Mouse (Mus musculus) heart, embryonic 12.5 days (tissue): ENCODE results near the gene Ptgis. TPM values are rescaled to one million over a fixed set of nuclear protein-coding genes. Genes with fewer than 3 reads are reported as not detected.

Source experiments
- ATAC-seq: fragments of 200-750 bp; cut with Nextera tagmentation; 2 replicates; pipeline ENCODE4 v1.8.0; 2017; ENCODE audit warnings: moderate TSS enrichment, moderate library complexity; ENCODE audit not compliant: insufficient number of reproducible peaks, low FRiP score
- H3K27ac ChIP-seq: fragments of 300-500 bp; sonication (generic); 2 replicates; pipeline ENCODE4 v1.5.1; 2016; ENCODE audit warnings: mild to moderate bottlenecking, moderate library complexity; ENCODE audit not compliant: poor library complexity, severe bottlenecking
- H3K27me3 ChIP-seq: fragments of 300-500 bp; sonication (generic); replicated peaks from 2 replicates; pipeline ENCODE4 v1.6.1; 2016; ENCODE audit warnings: mild to moderate bottlenecking, moderate library complexity
- H3K36me3 ChIP-seq: fragments of 300-500 bp; sonication (generic); 2 replicates; pipeline ENCODE4 v1.6.1; 2016; ENCODE audit warnings: mild to moderate bottlenecking, moderate library complexity
- H3K4me1 ChIP-seq: fragments of 300-500 bp; sonication (generic); replicated peaks from 2 replicates; pipeline ENCODE4 v1.6.1; 2016; ENCODE audit warnings: mild to moderate bottlenecking
- H3K4me2 ChIP-seq: fragments of 300-500 bp; sonication (generic); 2 replicates; pipeline ENCODE4 v1.6.1; 2016; ENCODE audit warnings: mild to moderate bottlenecking, moderate library complexity
- H3K4me3 ChIP-seq: fragments of 300-500 bp; sonication (generic); 2 replicates; pipeline ENCODE4 v1.5.1; 2016; ENCODE audit warnings: mild to moderate bottlenecking
- H3K9ac ChIP-seq: fragments of 300-500 bp; sonication (generic); 2 replicates; pipeline ENCODE4 v1.6.1; 2016; ENCODE audit warnings: mild to moderate bottlenecking, moderate library complexity
- H3K9me3 ChIP-seq: fragments of 300-500 bp; sonication (generic); replicated peaks from 2 replicates; pipeline ENCODE4 v1.6.1; 2016; ENCODE audit warnings: mild to moderate bottlenecking, moderate library complexity
- WGBS: fragments of 180-500 bp; shearing (Covaris S2); methylation state at CpG from one replicate; pipeline ENCODE4 v1.1.7; 2016; 5-methylcytosine and 5-hydroxymethylcytosine counted together
- polyA plus RNA-seq: library from polyadenylated mRNA; unstranded; fragments of >200 nt; fragmentation: Nextera tagmentation; extraction: Ambion mirVana; gene quantifications from 2 replicates; pipeline ENCODE4 v1.2.1, GENCODE M21; 2016

The Ptgis gene
- 22.5 and 22.9 TPM in 2 replicates for polyA plus RNA-seq

DNA sequence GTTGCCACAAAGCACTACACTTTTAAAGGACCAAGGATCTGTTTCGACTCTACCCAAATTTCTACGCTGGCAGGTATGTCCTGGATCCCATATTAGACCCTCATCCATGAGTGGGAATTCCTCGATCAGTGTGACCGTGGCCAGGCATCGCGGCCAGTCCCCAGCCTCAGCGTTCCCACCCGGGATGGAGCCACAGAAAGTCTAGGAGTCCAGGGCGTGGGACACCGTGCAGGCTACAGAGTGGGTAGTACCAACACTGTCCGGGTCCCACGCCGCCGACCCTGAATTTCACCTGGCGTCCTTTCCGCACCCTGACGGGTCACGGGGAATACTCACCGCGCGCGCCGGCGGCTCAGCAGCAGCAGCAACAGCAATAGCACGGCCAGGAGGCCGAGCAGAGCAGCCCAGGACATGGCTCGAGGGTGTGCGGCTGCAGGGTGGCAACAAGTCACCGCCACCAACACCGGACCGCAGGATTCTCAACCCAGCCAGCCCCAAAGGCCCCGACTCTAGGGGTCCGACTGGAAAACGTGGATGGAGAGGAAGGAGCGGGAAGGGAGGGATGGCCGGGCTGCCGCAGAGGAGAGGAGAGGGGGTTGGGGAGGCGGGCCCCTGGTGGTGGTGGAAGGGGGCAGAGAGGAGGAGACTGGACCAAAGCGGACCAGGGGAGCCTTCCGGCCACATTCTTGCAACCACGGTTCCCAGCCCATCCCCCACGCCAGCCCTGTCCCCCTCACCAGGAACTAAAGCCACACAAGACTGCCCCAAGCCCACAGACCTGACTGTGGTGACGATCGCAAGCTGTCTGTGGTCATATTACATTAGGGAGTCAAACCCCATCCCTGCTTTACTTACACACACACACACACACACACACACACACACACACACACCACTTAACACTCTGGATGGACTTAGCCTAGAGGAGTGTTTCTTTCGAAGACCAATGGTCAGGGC is at the start of gene Ptgis:
Gene Ptgis, minus strand, starts transcription at position 597 of the 957 bp plus-strand sequence.
- H3K27me3 ChIP-seq: peaks cover 8% of the 10 kb centered on the region; the same call in 1 of the 2 replicates
- H3K9ac ChIP-seq: peak within 1 kb of the TSS; percentile 81
- ATAC-seq: peak; percentile 57
- WGBS: 2% methylated on average over 42 of the region's 45 CpGs
- peak within 1 kb of the TSS; percentile 52 for H3K4me3 ChIP-seq
- H3K4me1 ChIP-seq: peaks cover 12% of the 10 kb centered on the region
- H3K9me3 ChIP-seq: peaks cover 5% of the 10 kb centered on the region; the same call in 1 of the 2 replicates
- peak within 1 kb of the TSS; percentile 34 for H3K27ac ChIP-seq
- H3K36me3 ChIP-seq: no peaks in the 10 kb centered on the region
- peak within 1 kb of the TSS; percentile 90 for H3K4me2 ChIP-seq

DNA sequence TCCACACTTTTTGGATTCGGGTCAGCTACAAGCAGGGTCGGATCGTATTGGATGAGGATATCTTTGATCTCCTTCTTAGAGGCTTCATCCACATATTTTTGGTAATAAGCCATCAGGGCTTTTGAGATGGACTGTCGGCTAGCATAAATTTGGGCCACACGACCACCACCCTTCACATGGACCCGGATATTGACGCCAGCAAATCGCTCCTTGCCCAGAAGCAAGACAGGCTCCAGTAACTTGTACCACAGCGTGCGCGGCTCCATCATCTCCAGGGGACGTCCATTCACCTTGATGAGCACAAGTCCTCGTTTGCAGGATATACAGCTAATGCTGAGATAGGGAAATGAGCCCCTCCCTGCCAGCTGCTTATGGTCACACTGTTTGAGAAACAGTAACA is 41.1 kb upstream of the Ptgis start:
- Histone ChIP-seq H3K9me3 (no peaks in the 10 kb centered on the region), H3K36me3 (no peaks in the 10 kb centered on the region), H3K27ac (no peak overlapping the region), H3K4me1 (0 out of 2 replicates have a peak, but pooled peaks cover 2% of the 10 kb centered on the region), H3K27me3 (0 out of 2 replicates have a peak, but pooled peaks cover 7% of the 10 kb centered on the region), H3K4me3 (no peak overlapping the region), H3K9ac (no peak overlapping the region), H3K4me2 (no peak overlapping the region)
- 89% methylated on average over 13 of the region's 13 CpGs for WGBS
- ATAC-seq: no peak

DNA sequence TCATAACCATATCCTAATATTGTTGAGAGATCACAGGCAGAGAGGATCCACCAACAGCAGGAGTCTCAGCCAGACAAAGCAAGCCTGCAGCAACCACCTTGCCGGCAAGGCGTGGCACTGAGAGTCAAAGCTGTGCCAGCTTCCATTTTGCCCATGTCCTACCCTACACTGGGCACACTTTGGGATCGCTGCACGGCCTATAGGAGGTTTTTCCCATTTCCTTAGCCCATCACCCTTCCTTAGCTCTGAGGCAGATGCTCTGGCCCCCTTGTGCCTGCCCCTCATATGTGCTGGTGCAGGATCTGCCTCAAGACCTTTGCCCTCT is 40.5 kb upstream of the Ptgis start:
- H3K9ac ChIP-seq: no peak overlapping the region
- 81% methylated on average over 4 of the region's 4 CpGs for WGBS
- no peak overlapping the region for H3K4me3 ChIP-seq
- no peaks in the 10 kb centered on the region for H3K36me3 ChIP-seq
- H3K4me2 ChIP-seq: no peak overlapping the region
- ATAC-seq: peak; percentile 15; the same call in 1 of the 2 replicates
- H3K9me3 ChIP-seq: no peaks in the 10 kb centered on the region
- H3K27me3 ChIP-seq: 0 out of 2 replicates have a peak, but pooled peaks cover 7% of the 10 kb centered on the region
- H3K27ac ChIP-seq: no peak overlapping the region
- H3K4me1 ChIP-seq: 0 out of 2 replicates have a peak, but pooled peaks cover 2% of the 10 kb centered on the region

DNA sequence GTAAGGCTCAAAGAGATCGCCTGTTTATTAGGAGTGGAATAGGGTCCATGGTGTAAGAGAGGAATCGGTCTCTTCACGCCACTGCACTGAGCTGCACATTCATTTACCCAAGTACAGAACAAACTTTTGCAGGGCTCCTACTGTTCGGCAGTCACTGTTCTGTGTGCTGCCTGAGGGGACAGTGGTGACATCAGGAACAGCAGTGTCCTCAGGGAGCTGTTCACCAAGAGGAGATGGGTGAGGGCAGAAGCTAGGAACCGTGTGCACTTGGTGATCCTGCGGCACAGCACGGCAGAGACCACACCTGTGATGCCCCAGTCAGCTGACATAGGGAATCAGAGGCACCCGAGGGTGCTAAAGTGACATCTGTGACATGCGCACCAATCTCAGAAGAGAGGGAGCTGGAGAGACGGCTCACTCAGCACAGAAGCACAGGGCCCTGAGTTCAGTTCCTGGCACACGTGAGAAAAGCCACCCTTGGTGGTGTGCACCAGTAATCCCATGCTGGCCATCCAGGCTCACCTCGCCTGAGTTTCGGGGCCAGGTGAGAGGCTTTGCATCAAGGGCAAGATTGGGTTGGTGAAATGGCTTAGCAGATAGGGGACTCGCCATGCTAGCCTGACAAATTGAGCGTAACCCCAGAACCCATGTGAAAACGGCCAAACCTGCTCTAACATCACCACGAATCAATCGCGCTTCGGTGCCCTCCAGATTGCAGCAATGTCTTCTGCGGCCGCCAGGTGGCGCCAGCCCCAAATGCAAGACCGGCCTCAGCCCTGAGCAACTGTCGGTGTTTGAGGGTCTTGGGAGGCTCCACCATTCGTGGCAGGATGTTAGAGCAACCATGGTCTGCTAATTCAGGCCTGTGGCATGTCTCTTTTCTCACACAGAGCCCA is 39.9 kb upstream of the Ptgis start:
- Histone ChIP-seq H3K9me3 (no peaks in the 10 kb centered on the region), H3K9ac (no peak overlapping the region), H3K27me3 (0 out of 2 replicates have a peak, but pooled peaks cover 7% of the 10 kb centered on the region), H3K4me3 (no peak overlapping the region), H3K4me1 (0 out of 2 replicates have a peak, but pooled peaks cover 2% of the 10 kb centered on the region), H3K36me3 (no peaks in the 10 kb centered on the region), H3K4me2 (no peak overlapping the region), H3K27ac (no peak overlapping the region)
- peak; percentile 77 for ATAC-seq
- 44% methylated on average over 26 of the region's 26 CpGs for WGBS

DNA sequence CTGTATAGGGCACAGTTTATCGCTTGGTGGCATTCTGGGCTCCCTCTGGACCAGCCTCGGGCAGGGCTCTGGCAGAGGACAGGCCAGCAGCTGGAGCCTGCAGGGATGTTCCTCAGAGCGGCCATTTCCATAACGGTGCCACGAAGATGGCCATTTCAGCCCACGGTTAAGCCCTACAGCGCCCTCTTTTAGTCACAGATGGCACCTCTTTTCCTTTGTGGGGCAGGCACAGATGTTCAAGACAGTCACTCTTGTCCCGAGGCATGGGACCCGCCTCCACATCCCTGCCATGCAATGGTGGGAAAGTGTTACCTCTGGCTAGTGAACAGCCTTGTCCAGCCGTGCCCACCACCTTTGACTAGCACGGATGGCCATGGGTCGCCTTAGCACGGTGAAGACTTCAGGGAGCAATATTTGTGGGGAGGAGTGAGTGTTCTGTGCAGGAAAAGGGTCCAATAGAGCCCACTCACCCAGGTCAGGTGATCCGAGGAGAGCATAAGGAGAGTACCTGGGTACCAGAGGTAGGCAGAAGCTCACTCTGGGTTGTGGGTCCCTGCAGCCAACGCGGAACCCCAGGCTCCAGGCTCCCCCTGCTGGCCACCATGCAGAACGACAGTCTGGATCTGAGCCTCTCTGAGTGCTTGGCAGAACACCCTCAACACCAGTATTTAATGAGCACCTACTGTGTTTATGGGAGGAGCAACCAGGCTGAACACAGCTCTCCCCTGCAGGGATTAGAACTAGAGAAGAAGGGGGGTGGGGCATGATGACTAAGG is 38.5 kb upstream of the Ptgis start:
- H3K27me3 ChIP-seq: 0 out of 2 replicates have a peak, but pooled peaks cover 7% of the 10 kb centered on the region
- WGBS: 58% methylated on average over 17 of the region's 17 CpGs

DNA sequence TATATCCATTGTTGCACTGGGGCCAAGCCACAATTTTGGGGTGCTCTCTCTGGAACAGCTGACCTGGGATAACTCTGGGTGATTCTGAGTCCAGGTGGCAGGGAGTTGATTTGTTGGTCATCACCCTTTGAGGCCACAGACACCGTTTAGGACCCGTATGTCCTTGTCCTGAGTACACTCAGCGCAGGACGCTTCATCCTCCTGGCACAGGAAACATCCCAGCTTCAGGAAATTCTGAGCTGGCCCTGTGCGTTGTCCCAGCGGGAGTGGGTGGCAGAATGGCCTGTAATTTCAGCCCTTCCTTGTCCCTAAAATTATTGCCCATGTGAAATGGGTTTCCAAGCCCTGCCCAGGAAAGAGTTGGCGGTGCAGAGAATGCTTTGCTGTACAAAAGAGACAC is 37.6 kb upstream of the Ptgis start:
- H3K9me3 ChIP-seq: no peaks in the 10 kb centered on the region
- no peak for ATAC-seq
- no peak overlapping the region for H3K4me3 ChIP-seq
- no peak overlapping the region for H3K27ac ChIP-seq
- H3K9ac ChIP-seq: no peak overlapping the region
- 0 out of 2 replicates have a peak, but pooled peaks cover 7% of the 10 kb centered on the region for H3K27me3 ChIP-seq
- no peaks in the 10 kb centered on the region for H3K36me3 ChIP-seq
- WGBS: 71% methylated on average over 7 of the region's 7 CpGs
- no peak overlapping the region for H3K4me2 ChIP-seq
- 0 out of 2 replicates have a peak, but pooled peaks cover 6% of the 10 kb centered on the region for H3K4me1 ChIP-seq

More for the DNA sequence above, 38.5 kb upstream of the Ptgis start:
- Histone ChIP-seq H3K9ac (no peak overlapping the region), H3K27ac (no peak overlapping the region), H3K9me3 (no peaks in the 10 kb centered on the region), H3K4me1 (0 out of 2 replicates have a peak, but pooled peaks cover 2% of the 10 kb centered on the region), H3K36me3 (no peaks in the 10 kb centered on the region), H3K4me3 (no peak overlapping the region), H3K4me2 (no peak overlapping the region)
- peak; percentile 54 for ATAC-seq

DNA sequence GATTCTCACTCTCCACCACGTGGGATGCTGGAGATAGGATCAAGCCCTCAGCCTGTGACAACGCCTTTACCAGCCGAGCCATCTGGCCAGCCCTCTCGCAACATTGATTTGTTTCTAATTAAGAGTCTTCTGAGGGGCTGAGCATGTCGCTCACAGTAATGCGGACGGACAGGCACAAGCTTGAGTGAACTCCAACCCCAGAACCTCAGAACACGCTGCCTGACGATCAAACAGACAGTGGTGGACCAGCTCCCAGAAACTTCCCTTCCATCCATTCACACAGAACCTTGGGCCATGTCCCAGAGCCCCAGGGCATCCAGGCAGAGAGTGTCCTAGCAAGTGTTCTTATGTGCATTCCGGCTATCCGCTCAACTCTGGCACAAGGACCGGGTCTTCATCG is 36.6 kb upstream of the Ptgis start:
- H3K9ac ChIP-seq: no peak overlapping the region
- WGBS: 80% methylated on average over 13 of the region's 13 CpGs

DNA sequence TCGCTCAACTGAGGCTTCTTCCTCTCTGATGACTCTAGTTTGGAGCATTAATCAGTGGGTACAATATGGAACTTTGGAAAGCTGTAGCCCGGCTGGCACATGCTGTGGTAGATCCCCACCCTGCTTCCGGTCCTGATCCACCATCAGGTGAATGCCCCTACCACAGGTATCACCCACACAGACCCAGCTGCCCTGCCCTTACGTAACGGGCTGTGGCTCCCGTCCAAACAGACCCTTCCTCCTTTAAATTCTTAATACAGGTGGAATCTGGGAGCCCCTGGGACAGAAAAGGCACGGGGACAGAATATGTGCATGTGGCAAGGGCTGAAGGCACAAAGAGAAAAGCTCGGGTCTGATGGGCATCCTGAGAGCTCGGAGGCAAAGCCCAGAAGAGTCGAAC is 35.5 kb upstream of the Ptgis start:
- Histone ChIP-seq H3K27me3 (0 out of 2 replicates have a peak, but pooled peaks cover 7% of the 10 kb centered on the region), H3K36me3 (no peaks in the 10 kb centered on the region), H3K27ac (no peak overlapping the region), H3K9me3 (no peaks in the 10 kb centered on the region), H3K9ac (no peak overlapping the region), H3K4me1 (0 out of 2 replicates have a peak, but pooled peaks cover 6% of the 10 kb centered on the region), H3K4me2 (no peak overlapping the region), H3K4me3 (no peak overlapping the region)
- 82% methylated on average over 10 of the region's 10 CpGs for WGBS
- ATAC-seq: no peak

More for the DNA sequence above, 36.6 kb upstream of the Ptgis start:
- no peak overlapping the region for H3K4me2 ChIP-seq
- H3K27ac ChIP-seq: no peak overlapping the region
- 0 out of 2 replicates have a peak, but pooled peaks cover 6% of the 10 kb centered on the region for H3K4me1 ChIP-seq
- 0 out of 2 replicates have a peak, but pooled peaks cover 7% of the 10 kb centered on the region for H3K27me3 ChIP-seq
- no peak for ATAC-seq
- no peaks in the 10 kb centered on the region for H3K9me3 ChIP-seq
- no peak overlapping the region for H3K4me3 ChIP-seq
- no peaks in the 10 kb centered on the region for H3K36me3 ChIP-seq

DNA sequence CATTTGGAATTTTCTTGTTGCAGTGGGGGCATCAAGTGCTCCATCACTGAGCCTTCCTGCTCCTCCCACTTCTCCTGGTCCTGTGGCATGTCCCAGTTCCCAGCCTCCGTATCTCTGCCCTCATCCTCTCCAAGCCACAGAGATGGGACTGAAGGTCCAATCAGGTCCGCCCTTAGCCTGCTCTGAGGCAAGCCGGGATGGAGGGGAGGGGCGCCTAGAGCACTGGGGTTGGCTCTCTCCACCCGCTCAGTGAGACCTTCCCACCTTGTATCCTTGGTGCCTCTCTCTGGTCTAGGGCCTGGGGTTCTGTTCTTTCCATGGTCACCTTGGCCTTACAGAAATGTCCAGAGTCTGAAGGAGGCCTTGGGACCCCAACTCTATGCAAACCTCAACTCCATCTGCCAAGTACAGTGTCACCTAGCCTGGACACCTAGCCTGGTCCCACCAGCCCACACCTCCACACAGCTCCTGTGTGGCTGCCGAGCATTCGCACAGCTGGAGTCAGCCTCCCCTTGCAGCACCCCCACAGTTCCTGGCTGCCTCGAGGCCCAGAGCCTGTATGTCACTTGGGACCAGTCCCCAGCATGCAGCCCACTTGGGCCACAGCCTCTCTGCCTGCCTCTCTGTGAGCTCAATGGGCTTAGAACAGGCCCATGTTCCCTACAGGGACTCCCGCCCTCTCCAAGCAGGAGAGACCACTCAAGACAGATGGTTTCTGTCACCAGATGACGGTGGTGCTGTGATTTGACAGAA is 34.5 kb upstream of the Ptgis start:
- ATAC-seq: no peak
- Histone ChIP-seq H3K9me3 (no peaks in the 10 kb centered on the region), H3K4me3 (no peak overlapping the region), H3K36me3 (no peaks in the 10 kb centered on the region), H3K27ac (no peak overlapping the region), H3K4me2 (no peak overlapping the region), H3K4me1 (0 out of 2 replicates have a peak, but pooled peaks cover 4% of the 10 kb centered on the region), H3K27me3 (0 out of 2 replicates have a peak, but pooled peaks cover 4% of the 10 kb centered on the region), H3K9ac (no peak overlapping the region)
- 60% methylated on average over 10 of the region's 10 CpGs for WGBS
